Mouse (Mus musculus): ENCODE results near the gene Negr1.

Gene Negr1

DNA sequence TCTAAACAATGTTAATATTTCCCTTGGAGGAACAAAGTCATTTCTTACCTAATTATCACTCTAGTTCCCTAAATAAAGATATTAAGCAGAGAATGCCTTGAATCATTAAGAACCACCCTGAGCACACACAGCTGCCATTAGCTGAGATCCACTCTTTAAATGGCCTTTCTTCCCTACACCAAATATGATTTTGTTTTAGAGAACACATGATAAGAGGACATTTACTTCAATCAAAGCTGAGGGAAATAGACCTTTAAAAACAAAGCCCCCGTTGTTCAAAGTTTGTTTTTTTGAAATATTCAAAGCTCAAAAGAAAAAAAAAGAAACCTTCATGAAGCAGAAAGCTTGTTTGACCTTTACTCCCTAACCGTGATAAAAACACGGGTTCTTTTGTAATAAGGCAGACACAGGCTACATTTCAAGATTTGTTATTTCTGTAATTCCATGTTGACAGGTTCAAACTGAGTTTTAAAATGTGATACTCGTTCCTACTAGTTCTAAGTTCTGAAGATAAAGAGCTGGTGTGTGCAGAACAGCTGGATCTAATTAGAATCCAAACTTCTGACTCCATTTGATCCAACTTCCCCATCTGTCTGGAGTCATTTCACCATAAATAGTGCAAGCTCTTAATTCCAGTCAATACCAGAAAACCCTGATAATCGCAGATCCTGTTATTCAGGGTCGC is 544.1 kb downstream of the Negr1 start:
- no peak for DNase-seq (ENCODE audit: low read depth, low spot score)

DNA sequence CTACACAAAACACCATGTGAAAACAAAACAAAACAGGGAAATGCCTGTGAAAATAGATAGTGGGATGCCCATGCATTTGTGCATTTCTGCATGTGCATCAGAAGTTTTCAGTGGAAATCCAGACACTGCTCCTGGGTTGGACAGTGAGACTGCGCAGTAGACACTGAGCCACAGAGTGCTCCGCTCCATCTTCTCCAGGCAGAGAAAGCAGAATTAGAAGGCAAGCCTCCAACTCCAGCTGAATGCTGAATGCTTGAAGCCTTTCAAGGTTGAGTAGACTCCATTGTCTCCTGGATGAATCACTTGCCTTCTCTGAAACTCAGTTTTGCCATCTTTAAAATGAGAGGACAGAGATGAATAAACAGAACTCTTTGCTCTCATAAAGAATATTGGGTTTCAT is 546.6 kb downstream of the Negr1 start:
- no peak for DNase-seq (ENCODE audit: low read depth, low spot score)

DNA sequence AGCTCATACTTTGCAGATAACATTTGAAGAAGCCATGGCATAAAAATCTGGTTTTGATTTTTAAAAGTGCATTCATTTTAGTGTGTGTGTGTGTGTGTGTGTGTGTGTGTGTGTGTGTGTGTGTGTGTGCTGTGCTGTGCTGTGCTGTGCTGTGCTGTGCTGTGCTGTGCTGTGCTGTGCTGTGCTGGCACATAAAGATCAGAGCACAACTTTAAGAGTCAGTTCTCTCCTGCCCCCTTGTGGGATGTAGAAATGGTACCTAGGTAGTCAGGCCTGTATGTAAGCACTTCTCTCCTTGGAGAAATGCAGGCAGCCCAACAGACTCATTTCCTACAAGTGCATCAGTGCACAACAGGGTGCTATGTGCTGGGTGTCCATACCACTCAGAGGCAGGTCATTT is 547.7 kb downstream of the Negr1 start:
- no peak for DNase-seq (ENCODE audit: low read depth, low spot score)

DNA sequence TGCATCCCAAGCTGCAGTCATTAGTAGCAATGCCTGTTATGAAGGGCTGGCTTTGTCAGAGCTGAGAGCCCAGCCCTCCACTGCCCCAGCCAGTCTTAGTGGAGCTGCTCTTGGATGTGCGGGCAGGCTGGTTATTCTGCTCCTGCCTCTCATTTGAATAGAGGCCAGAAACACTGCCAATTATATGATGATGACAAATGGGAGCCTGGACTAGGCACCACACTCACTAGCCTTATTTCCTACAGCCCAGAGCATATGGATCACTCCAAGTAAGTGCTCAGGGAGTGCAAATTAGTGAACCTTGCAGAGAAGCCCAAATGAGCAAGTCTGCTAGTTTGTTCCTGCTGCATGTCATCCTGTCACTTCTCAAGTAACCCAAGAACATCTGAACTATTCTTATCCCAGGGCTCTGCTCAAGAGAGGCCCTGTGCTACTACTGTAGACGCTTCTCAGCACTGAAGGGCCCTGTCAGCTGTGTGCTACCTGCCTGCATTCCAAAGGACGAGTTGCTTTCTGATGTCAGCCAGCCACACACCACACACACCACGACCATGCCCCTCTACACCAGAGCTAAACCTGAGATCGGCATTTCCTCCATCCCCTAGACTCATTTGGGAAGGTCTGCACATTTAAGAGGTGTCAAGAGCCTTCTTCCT is 553.6 kb downstream of the Negr1 start:
- no peak for DNase-seq (ENCODE audit: low read depth, low spot score)

DNA sequence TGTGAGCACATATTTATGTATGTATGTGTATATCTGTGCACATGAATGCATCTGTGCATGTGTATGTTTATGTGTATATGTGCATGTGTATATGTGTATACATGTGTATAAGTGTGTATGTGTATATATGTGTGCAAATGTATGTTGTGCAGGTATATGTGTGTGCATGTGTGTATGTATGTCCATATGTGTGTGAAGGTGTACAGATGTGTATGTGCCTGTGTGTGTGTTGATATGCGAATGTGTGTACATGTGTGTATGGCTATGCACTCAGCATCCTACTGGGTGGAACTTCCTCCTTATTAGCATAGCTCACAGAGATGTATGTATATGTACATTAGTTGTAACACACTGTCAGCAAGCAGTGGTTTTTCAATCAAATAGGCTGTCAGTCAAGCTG is 554.4 kb downstream of the Negr1 start:
- no peak for DNase-seq (ENCODE audit: low read depth, low spot score)

DNA sequence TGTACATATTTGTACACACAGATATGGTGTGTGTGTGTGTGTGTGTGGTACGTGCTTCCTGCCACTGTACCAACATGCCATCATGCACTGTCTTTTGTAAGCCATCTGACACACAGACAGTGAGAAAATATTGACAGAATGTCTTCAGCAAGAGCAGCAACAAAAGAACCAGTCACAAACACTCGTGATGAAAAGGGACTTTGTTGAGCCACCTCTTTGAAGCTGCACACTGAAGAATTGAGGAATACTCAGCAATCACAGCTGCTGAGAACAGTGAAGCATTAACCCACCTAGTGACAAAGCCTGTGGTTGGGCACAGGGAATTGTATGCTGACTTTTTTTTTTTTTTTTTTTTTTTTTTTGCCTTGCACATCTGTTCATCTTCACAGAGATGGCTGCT is 558.3 kb downstream of the Negr1 start:
- no peak for DNase-seq (ENCODE audit: low read depth, low spot score)

DNA sequence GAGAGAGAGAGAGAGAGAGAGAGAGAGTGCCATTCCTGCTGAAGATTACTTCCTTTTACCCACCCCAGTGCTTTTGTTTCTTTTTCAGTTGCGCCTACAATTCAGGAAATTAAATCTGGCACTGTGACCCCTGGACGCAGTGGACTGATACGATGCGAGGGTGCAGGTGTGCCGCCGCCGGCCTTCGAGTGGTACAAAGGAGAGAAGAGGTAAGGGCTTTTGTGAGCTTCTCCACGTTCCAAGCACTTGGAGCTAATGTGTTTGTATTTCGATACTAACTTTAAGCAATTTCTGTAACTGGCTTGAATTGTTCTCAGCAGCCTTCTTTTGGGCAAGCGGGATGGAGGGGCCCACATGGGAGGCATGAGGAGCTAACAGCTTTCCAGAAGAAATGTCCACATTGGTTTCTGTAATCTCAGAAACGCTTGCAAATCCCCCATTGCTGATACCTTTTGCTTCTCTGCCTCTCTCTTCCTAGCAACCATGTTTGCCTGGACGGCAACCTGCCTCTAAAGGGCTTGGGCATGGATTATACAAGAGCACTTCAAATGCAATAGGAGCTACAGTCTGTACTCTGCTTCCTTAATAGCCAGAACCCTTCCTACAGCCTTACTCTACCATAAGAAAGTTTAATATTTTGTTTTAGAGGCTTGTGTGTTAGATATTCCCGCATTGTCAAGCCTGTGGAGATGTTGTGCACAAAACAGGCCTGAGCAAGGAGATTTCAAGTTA is 584.7 kb downstream of the Negr1 start:
- DNase-seq (ENCODE audit: low read depth, low spot score) = no peak

DNA sequence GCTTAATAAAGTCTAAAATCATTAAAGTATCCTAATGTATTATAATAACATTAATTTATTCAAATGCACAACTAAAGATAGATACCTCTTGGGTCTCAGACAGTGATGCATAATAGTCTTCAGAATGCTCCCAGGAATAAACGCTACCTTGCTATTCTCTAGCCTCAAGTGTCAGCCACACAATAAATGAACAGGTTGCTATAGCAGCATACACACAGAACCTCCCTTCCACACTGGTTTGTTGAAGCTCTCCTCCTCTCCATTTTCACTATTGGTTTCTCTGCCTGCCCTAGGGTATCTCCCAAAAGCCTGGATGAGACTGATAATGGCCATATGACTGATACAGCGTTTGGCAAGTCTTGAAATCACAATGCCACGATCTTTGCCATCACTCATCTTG is 593.3 kb downstream of the Negr1 start:
- DNase-seq (ENCODE audit: low read depth, low spot score) = no peak

DNA sequence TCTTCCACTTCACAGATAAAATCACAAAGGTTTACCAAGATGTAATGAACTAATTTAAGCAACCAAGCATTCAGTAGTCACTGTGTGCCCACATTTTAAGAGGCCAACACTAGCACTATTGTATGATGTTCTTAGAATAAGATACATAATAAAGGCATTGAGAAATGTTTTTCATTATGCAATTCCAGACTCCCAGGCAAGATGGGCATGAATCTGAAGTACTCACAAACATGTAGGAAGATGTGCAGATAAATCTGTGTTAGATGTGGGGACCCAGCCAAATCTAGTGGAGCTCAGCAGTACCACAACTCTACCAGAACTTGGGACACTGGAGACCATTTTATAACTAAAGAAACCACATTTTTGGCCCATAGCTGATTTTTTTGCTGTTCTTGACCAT is 593.9 kb downstream of the Negr1 start:
- DNase-seq (ENCODE audit: low read depth, low spot score) = no peak

DNA sequence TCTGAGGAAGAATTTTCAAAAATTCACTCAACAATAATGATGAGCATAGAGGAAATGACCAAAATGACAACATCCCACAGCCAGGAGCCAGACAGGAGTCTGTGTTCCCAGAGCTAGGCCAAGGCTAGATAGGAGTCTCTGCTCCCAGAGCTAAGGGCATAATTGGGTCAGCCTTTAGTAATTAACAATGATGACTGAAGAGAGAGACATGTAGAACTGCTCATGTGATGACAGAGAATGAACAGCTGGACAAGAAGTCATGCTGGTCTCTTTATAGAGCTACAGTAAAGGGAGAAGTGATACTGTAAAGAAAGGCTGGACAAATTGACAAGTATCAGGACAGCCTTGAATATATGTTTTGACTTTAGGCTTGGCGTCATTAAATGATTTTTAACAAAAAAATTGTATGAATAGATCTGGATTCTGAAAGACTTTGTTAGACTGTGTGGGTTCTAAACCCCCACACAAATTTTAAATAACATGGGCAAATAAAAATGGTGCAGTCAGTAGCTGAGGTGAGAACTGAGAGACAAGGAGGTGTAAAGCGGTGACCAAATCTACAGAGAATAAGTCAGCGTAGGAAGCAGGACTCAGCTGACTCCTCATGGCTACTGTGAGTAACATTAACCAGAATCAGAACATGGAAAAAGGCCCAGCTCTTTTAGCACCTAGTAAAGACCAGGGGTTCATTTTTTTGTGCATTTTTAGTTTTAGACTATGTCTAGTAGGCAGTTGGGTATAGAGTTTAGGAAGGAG is 603.4 kb downstream of the Negr1 start:
- DNase-seq (ENCODE audit: low read depth, low spot score) = no peak

DNA sequence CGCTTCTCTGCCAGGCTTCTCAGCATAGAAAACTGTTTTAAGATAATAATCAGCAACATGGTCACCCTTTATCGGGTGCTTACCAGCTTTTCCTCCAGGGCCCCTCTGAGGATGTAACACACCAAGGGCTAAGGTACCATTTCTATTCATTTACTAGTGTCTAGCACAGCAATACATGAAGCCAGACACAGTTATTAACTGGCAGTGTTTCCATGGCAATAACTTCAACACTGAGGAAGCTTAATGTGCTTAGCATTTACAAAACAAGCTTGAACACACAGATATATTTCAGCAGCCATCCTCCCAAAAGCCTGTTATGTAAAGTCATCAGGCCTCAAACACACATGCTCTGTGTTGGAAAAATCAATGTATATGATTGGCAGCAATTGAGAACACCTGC is 620.4 kb downstream of the Negr1 start:
- DNase-seq (ENCODE audit: low read depth, low spot score) = no peak

DNA sequence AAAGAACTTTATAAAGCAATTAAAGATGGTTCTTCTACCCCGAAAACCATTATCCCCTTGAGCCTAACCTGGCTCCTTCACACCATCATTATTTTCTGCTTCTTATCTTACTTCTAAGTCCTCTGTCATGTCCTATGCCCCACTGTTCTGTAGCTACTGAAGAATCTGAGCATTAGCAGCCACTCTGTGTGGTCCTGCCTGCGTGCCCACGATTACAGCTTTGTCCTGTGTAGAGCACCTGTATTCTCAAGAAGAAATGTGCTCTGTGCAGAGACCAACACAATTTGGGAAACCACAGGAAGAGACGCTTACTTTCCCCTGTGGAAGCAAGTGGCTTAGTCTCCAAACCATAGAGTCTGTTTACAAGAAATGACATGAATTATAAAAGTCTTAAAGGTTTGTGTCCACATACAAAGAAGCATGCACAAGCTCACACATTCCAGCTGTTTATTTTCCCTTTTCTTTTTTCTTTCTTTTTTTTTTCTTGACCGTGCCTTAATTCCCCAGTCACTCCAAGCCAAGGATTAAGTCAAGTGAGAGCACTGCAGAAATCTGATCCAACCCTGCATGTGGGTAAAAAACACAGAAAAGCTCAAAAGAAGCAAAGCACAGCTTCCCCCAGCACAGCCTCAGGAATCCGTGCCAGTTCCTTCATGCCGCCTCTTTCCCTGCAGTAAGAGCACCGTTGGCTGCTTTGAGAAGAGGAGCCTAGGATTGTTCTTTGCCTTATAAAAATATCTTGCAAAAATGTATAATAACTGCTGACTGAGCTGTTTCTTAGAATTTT is 627.5 kb downstream of the Negr1 start:
- no peak for DNase-seq (ENCODE audit: low read depth, low spot score)

DNA sequence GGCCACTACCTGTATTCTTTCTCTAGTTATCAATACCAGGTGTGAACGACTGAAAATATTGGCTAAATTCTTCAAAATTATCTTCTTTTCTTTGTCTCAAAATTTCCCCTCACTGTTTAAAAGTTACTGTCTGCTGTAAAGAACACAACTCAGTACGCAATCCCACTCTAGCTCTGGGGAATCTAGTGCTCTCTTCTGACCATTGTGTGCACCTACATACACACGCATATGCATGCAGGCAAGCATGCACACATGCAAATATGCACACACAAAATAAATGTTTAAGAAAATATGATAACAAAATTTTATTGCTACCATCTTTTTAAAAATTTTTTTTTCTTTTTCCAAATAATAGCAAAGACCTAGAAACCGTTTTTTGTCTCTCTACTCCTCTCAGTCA is 628.2 kb downstream of the Negr1 start:
- DNase-seq (ENCODE audit: low read depth, low spot score) = no peak

DNA sequence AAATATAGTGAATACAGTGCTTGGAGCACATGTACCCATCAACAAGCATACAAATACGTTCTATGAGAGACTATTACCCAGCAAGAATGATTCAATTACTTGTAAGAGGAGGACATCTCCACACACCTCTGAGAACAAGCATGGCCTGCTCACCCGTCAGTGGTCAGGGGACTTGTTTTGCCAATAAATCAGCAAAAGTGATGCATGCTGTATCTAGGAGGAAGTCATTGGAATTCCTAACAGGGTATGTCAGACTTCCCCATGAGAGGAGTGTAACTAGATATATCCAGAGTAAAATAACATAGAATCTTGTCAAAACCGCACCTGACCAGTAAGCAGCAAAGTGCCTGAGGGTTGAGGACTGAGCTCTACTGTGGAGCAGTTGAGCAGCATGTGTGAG is 629.0 kb downstream of the Negr1 start:
- no peak for DNase-seq (ENCODE audit: low read depth, low spot score)

DNA sequence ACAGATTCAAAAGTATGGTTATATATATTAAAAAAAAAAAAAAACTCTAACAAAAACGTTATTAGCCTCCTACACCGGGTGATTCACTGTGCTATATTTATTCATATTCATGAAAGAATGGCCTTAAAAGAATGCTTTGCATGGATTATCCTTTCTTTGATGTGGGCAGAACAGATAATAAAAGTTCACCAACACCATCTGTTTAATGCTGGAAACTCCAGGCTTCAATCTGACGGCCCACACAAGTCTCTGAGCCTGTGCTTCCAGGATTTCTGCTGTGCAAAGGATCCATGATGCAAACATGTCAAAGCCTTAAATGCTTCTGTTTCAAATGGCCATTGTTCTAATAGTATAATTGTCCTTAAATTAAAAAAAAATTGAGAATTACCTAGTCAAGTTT is 630.4 kb downstream of the Negr1 start:
- no peak for DNase-seq (ENCODE audit: low read depth, low spot score)

DNA sequence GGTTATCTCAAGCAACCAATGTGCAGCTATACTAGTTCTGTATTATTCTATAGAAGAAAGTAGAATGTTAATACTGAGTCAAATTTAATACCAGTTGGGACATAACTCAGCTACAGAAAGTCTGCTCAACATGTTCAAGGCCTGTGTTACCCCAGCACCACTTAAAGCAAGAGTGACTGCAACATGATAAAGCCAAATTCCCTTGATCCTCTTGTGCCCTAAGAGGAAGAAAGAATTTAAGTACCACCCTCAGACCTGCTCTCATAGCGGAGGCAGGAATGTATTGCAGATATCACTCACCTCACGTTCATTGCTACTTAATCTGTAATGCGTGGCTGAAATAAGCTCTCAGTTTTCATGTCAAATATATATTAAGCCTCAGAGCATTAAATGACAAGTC is 631.5 kb downstream of the Negr1 start:
- DNase-seq (ENCODE audit: low read depth, low spot score) = no peak

DNA sequence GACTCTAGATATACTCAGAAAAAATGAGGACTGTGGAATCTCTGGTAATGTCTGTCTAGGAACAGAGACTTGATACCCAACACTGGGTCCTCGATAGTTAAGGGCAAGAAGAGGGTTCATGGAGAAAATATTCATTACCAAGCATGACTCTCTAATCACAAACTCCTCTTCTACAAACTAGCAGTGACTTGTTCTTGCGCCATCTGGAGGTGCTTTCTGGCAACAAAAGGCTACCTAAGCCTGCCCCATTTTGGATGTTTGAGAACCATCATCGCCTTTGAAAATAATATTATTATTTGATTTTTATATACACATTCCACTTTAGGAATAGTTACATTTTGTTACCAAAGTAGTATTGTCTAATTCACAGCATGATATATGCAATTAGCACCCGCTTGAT is 637.1 kb downstream of the Negr1 start:
- no peak for DNase-seq (ENCODE audit: low read depth, low spot score)

DNA sequence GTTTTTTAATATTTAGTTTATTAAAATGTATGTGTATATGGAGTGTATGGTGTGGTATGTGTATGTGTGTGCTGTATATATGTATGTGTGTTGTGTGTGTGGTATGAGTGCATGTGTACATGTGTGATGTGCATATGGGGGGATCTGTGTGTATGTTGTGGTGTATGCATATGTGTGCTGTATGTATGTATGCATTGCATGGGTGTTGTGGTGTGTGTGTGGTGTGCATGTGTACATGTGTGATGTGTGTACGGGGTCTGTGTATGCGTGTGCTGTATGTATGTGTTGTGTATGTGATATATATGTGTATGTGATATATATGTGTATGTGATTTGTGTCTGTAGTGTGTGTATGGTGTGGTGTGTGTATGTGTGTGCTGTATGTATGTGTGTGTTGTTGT is 640.1 kb downstream of the Negr1 start:
- DNase-seq (ENCODE audit: low read depth, low spot score) = no peak

DNA sequence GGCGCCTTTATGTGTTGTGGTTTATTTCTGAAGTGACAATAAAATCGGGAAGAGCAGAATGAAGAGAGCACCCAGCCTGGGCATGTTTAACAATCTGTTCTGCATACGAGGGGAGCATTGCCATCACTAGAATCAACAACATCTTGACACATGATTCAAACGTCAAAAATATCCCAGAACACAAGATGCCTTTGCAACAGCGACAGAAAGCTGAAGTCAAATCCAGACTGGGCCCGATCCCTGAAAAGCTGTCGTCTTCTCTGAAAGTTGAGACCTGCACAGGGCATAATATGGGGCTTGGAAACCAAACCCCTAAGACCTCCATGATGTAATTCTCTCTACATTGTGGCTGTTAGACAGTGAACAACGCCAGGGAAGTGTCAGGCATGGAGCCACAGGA is 642.0 kb downstream of the Negr1 start:
- DNase-seq (ENCODE audit: low read depth, low spot score) = no peak

DNA sequence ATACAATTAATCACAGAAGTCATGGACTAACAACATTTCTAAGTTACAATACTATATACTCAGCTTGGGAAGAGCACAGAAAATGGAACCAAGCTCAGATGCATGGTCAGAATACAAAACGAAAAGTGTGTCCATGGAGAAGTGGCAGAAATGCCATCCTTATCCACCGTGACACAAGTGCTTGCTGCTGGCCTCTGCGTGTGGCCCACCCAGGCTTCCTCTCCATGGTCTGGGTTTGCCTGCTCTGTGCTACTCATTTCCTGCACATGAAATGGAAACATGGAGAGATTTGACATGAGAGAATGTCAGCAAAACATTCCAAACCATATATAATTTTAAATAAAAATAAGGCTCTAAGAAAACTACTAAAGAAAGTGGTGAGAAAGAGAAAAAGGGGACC is 645.2 kb downstream of the Negr1 start:
- no peak for DNase-seq (ENCODE audit: low read depth, low spot score)

DNA sequence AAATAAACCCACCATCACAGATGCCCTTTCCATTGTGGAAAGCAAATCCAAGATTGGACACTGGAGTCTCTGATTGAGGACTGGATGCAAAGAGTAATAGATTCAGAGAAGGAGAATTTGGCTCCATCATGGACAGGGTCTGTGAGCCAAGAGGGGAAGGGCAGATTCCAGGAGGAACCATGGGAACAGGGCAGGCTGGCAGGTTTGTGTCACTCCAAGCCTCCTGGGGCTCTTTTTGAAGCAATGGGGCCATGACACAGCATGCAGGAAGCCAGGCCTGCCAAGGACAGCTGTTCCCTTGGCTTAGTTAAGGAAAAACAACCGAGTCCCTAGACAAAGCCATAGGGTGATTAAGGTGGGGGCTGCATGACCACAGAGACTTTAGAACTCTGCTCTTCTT is 647.4 kb downstream of the Negr1 start:
- DNase-seq (ENCODE audit: low read depth, low spot score) = no peak

DNA sequence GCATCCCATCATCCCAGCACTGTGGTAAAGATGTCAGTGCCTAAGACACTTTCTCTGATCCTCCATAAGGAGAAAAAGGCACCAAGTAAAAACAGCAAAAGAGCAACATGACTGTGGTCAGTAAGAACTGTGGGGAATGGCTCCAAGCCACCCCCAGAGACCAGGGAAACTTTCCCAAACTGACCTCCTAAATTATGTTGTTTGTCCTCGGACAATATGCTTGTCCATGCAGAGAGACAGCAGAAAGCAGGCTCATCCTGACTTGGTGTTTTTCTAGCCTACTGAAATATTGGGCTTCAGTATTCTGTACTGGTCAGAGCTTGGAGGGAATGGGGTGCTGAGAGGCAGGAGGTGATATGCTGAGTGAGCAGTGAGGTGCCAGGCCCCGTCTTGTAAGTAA is 647.8 kb downstream of the Negr1 start:
- no peak for DNase-seq (ENCODE audit: low read depth, low spot score)
